Mouse (Mus musculus): ENCODE data around the gene Plpp3. TPM values are rescaled to one million over a fixed set of nuclear protein-coding genes. Genes with fewer than 3 reads are reported as not detected.

Gene Plpp3
- polyA plus RNA-seq, 1 experiment from 2014 or later = 29.5 TPM

- Histone ChIP-seq H3K9ac (ENCODE audit: low read depth, low read length) (no peak overlapping the region), H3K27me3 (replicated peaks; ENCODE audit: control insufficient read depth, insufficient read depth, low read length) (no peaks in the 10 kb centered on the region), H3K4me1 (replicated peaks; ENCODE audit: control insufficient read depth, insufficient read depth, low read length) (no peaks in the 10 kb centered on the region; the same call in 1 of the 2 replicates), H3K4me2 (no peak overlapping the region), H3K4me3 (ENCODE audit: low read depth, low read length) (no peak overlapping the region), H3K27ac (ENCODE audit: low read depth, low read length) (no peak overlapping the region), H3K36me3 (ENCODE audit: control insufficient read depth, insufficient read depth, low read length) (no peaks in the 10 kb centered on the region), H3K9me3 (ENCODE audit: control insufficient read depth, low read length) (no peaks in the 10 kb centered on the region)
- DNase-seq (ENCODE audit: low spot score) = no peak
- WGBS = 78% methylated on average over 8 of the region's 8 CpGs
- ATAC-seq (replicated peaks; ENCODE audit: low FRiP score) = no peak
Measured at GRCm38 (mm10) chr4:105199345-105199744, 42.2 kb downstream of the Plpp3 start.

- H3K36me3 ChIP-seq (ENCODE audit: control insufficient read depth, insufficient read depth, low read length) = no peaks in the 10 kb centered on the region
- no peak overlapping the region for H3K9ac ChIP-seq (ENCODE audit: low read depth, low read length)
- H3K4me2 ChIP-seq = no peak overlapping the region
- H3K4me3 ChIP-seq (ENCODE audit: low read depth, low read length) = no peak overlapping the region
- H3K4me1 ChIP-seq (replicated peaks; ENCODE audit: control insufficient read depth, insufficient read depth, low read length) = peaks cover 6% of the 10 kb centered on the region
- ATAC-seq (replicated peaks; ENCODE audit: low FRiP score) = no peak
- DNase-seq (ENCODE audit: low spot score) = no peak
- 60% methylated on average over 14 of the region's 14 CpGs for WGBS
- H3K9me3 ChIP-seq (ENCODE audit: control insufficient read depth, low read length) = no peaks in the 10 kb centered on the region
- no peak overlapping the region for H3K27ac ChIP-seq (ENCODE audit: low read depth, low read length)
- no peaks in the 10 kb centered on the region for H3K27me3 ChIP-seq (replicated peaks; ENCODE audit: control insufficient read depth, insufficient read depth, low read length)
Measured at GRCm38 (mm10) chr4:105200624-105201524, 43.7 kb downstream of the Plpp3 start.

GRCm38 (mm10) chr4:105202439-105202838 lies 45.3 kb downstream of the Plpp3 start:
- no peaks in the 10 kb centered on the region for H3K27me3 ChIP-seq (replicated peaks; ENCODE audit: control insufficient read depth, insufficient read depth, low read length)
- WGBS = 88% methylated on average over 3 of the region's 3 CpGs
- peaks cover 9% of the 10 kb centered on the region for H3K4me1 ChIP-seq (replicated peaks; ENCODE audit: control insufficient read depth, insufficient read depth, low read length)
- H3K36me3 ChIP-seq (ENCODE audit: control insufficient read depth, insufficient read depth, low read length) = no peaks in the 10 kb centered on the region
- ATAC-seq (replicated peaks; ENCODE audit: low FRiP score) = no peak
- no peak overlapping the region for H3K9ac ChIP-seq (ENCODE audit: low read depth, low read length)
- no peak for DNase-seq (ENCODE audit: low spot score)
- H3K9me3 ChIP-seq (ENCODE audit: control insufficient read depth, low read length) = no peaks in the 10 kb centered on the region
- no peak overlapping the region for H3K4me2 ChIP-seq
- no peak overlapping the region for H3K27ac ChIP-seq (ENCODE audit: low read depth, low read length)
- no peak overlapping the region for H3K4me3 ChIP-seq (ENCODE audit: low read depth, low read length)

GRCm38 (mm10) chr4:105203303-105203761 lies 46.2 kb downstream of the Plpp3 start:
- H3K4me1 ChIP-seq (replicated peaks; ENCODE audit: control insufficient read depth, insufficient read depth, low read length) = peaks cover 9% of the 10 kb centered on the region
- H3K4me3 ChIP-seq (ENCODE audit: low read depth, low read length) = no peak overlapping the region
- no peaks in the 10 kb centered on the region for H3K9me3 ChIP-seq (ENCODE audit: control insufficient read depth, low read length)
- no peak overlapping the region for H3K4me2 ChIP-seq
- no peak overlapping the region for H3K9ac ChIP-seq (ENCODE audit: low read depth, low read length)
- no peak overlapping the region for H3K27ac ChIP-seq (ENCODE audit: low read depth, low read length)
- DNase-seq (ENCODE audit: low spot score) = no peak
- no peaks in the 10 kb centered on the region for H3K36me3 ChIP-seq (ENCODE audit: control insufficient read depth, insufficient read depth, low read length)
- ATAC-seq (replicated peaks; ENCODE audit: low FRiP score) = no peak
- no peaks in the 10 kb centered on the region for H3K27me3 ChIP-seq (replicated peaks; ENCODE audit: control insufficient read depth, insufficient read depth, low read length)
- WGBS = 75% methylated on average over 2 of the region's 2 CpGs

- Histone ChIP-seq H3K9ac (ENCODE audit: low read depth, low read length) (no peak overlapping the region), H3K27me3 (replicated peaks; ENCODE audit: control insufficient read depth, insufficient read depth, low read length) (no peaks in the 10 kb centered on the region), H3K27ac (ENCODE audit: low read depth, low read length) (no peak overlapping the region), H3K36me3 (ENCODE audit: control insufficient read depth, insufficient read depth, low read length) (no peaks in the 10 kb centered on the region), H3K4me3 (ENCODE audit: low read depth, low read length) (no peak overlapping the region), H3K4me1 (replicated peaks; ENCODE audit: control insufficient read depth, insufficient read depth, low read length) (peaks cover 9% of the 10 kb centered on the region), H3K4me2 (no peak overlapping the region), H3K9me3 (ENCODE audit: control insufficient read depth, low read length) (no peaks in the 10 kb centered on the region)
- DNase-seq (ENCODE audit: low spot score) = no peak
- no peak for ATAC-seq (replicated peaks; ENCODE audit: low FRiP score)
- 62% methylated on average over 9 of the region's 9 CpGs for WGBS
Measured at GRCm38 (mm10) chr4:105204071-105204470, 46.9 kb downstream of the Plpp3 start.

GRCm38 (mm10) chr4:105205045-105205851 lies 48.1 kb downstream of the Plpp3 start:
- WGBS = 50% methylated on average over 15 of the region's 15 CpGs
- no peaks in the 10 kb centered on the region for H3K9me3 ChIP-seq (ENCODE audit: control insufficient read depth, low read length)
- H3K4me1 ChIP-seq (replicated peaks; ENCODE audit: control insufficient read depth, insufficient read depth, low read length) = peaks cover 9% of the 10 kb centered on the region
- DNase-seq (ENCODE audit: low spot score) (no peak), ATAC-seq (replicated peaks; ENCODE audit: low FRiP score) (no peak)
- no peak overlapping the region for H3K4me3 ChIP-seq (ENCODE audit: low read depth, low read length)
- H3K27me3 ChIP-seq (replicated peaks; ENCODE audit: control insufficient read depth, insufficient read depth, low read length) = no peaks in the 10 kb centered on the region
- H3K4me2 ChIP-seq = no peak overlapping the region
- H3K36me3 ChIP-seq (ENCODE audit: control insufficient read depth, insufficient read depth, low read length) = no peaks in the 10 kb centered on the region
- H3K9ac ChIP-seq (ENCODE audit: low read depth, low read length) = no peak overlapping the region
- peak overlapping the region; percentile 28; the same call in 1 of the 2 replicates for H3K27ac ChIP-seq (ENCODE audit: low read depth, low read length)

GRCm38 (mm10) chr4:105206102-105206501 lies 49.0 kb downstream of the Plpp3 start:
- WGBS = 56% methylated on average over 6 of the region's 6 CpGs
- H3K4me1 ChIP-seq (replicated peaks; ENCODE audit: control insufficient read depth, insufficient read depth, low read length) = peaks cover 9% of the 10 kb centered on the region
- 0 out of 2 replicates have a peak overlapping the region, but pooled peaks have one; percentile 28 for H3K27ac ChIP-seq (ENCODE audit: low read depth, low read length)
- H3K36me3 ChIP-seq (ENCODE audit: control insufficient read depth, insufficient read depth, low read length) = no peaks in the 10 kb centered on the region
- no peak for ATAC-seq (replicated peaks; ENCODE audit: low FRiP score)
- no peak overlapping the region for H3K4me2 ChIP-seq
- H3K9ac ChIP-seq (ENCODE audit: low read depth, low read length) = no peak overlapping the region
- no peak for DNase-seq (ENCODE audit: low spot score)
- H3K4me3 ChIP-seq (ENCODE audit: low read depth, low read length) = no peak overlapping the region
- no peaks in the 10 kb centered on the region for H3K27me3 ChIP-seq (replicated peaks; ENCODE audit: control insufficient read depth, insufficient read depth, low read length)
- no peaks in the 10 kb centered on the region for H3K9me3 ChIP-seq (ENCODE audit: control insufficient read depth, low read length)

- 24% methylated on average over 8 of the region's 8 CpGs for WGBS
- ATAC-seq (replicated peaks; ENCODE audit: low FRiP score) (peak; percentile 41), DNase-seq (ENCODE audit: low spot score) (no peak)
- Histone ChIP-seq H3K27me3 (replicated peaks; ENCODE audit: control insufficient read depth, insufficient read depth, low read length) (no peaks in the 10 kb centered on the region), H3K36me3 (ENCODE audit: control insufficient read depth, insufficient read depth, low read length) (no peaks in the 10 kb centered on the region; the same call in 1 of the 2 replicates), H3K4me3 (ENCODE audit: low read depth, low read length) (no peak overlapping the region), H3K4me2 (no peak overlapping the region), H3K4me1 (replicated peaks; ENCODE audit: control insufficient read depth, insufficient read depth, low read length) (peaks cover 9% of the 10 kb centered on the region), H3K9me3 (ENCODE audit: control insufficient read depth, low read length) (no peaks in the 10 kb centered on the region), H3K27ac (ENCODE audit: low read depth, low read length) (peak overlapping the region; percentile 40; the same call in 1 of the 2 replicates), H3K9ac (ENCODE audit: low read depth, low read length) (no peak overlapping the region)
Measured at GRCm38 (mm10) chr4:105206995-105207394, 49.8 kb downstream of the Plpp3 start.
